Mouse (Mus musculus): Measurements from ENCODE around the gene Mrpl38.

Mrpl38 gene

DNA sequence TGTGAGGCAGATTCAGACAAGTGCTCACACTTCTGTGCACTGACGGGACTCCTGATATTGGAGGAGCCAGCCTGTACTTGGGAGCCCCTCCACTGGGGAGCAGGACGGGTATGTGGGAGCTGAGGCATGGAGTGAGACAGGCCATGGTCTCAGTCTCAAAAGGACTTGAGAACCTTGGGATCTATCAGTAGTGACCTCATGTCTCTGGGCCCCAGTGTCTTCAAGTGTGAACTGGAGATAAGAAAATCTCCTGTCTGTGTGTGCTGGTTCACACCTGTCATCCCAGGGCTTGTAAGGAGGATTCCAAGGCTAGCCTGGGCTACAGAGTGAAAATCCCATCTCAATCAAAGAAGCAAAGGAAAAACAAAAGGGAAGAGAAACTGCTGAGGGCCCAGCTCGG is 4.8 kb upstream of the Mrpl38 start:
- 95% methylated on average over 3 of the region's 3 CpGs for WGBS

DNA sequence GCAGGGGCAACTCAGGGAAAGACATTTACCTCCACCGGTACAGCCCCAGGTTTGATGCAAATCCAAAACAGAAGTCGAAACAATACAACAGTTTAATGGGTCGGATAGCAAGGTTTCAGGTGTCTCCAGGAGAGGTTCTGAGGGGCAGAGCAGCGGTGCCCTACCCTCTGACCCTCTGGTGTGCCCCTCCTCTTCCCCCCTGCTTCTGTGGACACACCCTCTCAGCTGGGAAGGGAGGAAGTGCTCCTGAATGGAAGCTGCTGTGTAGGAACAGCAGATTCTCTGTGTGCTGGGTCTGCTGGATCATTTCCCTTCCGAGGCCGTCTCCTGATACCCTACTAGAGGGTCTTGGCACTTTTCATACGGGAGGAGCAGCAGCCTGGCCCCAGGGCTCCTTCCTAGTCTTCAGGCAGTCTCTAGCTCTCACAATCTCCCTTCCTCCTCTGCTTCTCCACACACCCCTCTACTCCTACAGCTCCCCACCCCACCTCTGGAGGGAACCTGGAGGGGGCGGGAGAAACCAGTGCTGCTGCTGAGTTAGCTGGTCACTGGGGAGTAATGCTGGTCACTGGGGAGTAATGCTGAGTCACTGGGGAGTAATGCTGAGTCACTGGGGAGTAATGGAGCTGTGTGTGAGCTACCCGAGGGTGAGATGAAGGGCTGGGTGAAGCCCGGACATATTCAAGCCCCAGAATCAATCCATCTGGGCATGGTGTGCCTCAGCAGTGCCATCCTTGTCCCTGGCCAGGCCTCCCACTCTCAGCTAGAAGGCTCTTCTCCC is 3.7 kb upstream of the Mrpl38 start:
- 74% methylated on average over 10 of the region's 10 CpGs for WGBS

DNA sequence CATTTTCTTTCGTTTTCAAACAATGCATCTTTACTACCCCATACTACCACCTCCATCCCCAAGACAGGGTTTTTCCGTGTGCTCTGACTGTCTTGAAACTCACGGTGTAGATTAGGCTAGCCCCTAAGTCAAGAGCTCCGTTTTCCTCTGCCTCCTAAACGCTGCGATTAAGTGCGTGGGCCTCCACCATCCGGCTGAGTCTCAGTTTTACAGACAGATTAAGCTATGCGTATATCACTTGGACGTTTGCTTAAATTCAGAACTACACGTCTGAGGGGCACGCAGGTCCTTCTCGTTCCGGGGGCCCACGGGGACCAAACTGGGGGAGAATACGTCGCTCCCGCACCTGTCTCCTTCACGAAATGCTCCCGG is 586 bp downstream of the Mrpl38 start:
- 1% methylated on average over 20 of the region's 20 CpGs for WGBS

DNA sequence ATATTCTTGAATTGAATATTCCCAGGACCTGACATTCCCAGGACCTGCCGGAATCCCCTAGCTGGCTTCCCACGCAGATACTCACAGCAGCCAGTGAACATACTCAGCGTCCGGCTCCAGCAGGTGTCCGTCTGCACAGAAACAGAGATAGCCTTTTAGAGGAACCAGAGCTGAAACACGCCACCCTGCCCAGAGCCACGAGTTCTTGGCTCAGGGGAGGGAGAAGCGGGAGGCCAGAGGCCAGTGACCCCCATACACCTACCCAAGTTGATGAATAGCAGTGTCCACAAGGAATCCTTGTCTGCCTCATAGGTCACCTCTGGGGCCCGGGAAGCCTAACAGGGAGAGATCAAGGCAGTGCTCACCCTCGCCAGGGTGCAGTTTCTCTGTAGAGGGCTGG is 4.5 kb downstream of the Mrpl38 start:
- WGBS = 88% methylated on average over 10 of the region's 10 CpGs

DNA sequence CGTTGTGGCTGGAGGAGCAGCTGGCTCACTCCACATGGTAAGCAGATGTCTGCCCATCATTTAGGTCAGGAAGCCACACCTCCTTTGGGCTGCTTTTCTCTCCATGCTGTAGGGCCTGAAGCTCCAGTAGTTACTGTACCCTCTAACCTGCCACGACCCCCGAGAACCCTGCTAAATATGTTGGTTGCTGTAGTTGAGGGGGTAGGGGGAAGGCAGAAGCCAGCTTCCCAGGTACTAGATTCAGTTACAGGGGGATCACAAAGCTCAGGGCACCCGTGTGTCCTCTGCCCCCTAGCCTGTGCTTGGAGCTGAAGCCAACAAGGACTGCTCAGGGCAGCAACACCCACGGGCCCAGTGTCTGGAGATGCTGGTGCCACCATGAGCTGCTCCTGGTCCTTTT is 5.2 kb downstream of the Mrpl38 start:
- WGBS = 62% methylated on average over 5 of the region's 5 CpGs

DNA sequence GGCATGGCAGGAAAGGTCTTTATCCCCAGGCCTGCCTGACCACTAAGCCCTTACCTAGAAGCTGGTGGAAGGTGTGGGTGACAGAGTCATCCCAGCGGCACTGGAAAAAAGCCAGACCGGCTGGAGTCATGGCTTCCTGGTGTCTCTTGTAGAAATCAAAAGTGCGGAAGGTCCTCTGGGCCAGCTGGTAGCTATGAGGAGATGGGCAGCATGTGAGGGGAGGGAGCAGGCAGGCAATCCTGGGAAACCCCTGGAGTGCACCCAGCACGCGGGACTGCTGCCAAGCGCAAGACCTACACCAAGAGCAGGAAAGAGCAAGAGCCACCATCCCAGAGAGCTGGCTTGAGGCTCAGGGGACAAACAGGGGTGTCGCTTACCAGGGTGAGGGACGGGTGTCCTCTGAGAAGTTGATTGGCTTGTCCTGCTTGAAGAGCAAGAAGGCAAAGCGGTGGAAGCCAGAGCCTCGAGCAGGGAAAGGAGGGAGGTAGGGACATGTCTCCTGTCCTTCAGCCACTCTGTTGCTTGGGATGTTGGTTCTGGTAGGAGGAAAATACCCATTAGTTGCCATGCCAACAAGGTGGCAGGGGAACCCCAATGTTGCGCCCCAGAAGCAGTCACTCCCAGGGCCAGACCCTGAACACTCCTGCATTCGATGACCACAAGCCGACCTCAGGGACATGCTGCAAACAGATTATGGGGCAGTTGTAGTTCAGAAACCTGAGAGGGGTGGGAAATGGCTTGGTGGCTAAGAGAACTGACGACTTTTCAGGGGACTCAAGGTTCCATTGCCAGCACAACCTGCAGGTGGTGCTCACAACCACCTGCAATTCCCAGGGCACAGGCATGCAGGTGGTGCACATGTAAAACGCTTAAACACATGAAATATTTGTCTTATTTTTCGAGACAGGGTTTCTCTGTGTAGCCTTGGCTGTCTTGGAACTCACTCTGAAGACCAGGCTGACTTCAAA is 6.0 kb downstream of the Mrpl38 start:
- 80% methylated on average over 16 of the region's 16 CpGs for WGBS

DNA sequence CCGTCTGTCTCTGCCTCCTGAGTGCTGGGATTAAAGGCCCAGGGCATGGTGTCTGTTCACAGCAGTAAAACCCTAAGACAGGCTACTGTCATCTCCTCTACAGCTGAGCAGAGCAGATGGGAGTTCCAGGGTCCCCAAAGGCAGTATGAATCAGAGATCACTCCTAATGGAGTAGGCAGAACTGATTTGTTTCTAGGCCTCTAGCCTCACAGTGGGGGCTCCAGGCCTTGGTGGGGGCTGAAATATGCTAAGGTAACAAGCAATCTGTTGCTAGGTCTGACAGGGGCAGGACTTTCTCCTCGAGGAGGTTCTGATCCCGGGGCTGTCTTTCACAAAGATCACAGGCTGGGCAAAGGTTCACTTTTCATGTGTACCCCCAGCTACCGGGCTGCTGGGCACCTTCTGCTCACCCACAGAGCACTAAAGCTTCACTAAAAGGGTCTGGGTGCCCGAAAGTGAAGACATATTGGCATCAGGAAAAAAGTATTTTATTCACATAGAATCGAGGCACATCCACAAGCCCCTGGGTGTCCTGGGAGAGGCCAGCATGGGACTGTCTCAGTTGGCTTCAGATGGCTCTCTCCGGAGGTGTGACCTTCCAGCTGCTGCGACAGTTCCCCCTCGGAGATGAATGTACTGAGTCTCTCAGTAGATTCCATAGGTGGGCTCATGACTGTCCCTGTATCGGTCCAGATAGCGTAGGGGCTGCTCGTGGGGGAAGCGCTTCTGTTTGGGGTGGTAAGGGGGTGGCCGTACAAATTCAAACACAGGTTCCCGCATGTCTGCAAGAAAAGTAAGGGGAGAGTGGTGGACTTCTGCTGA is 7.1 kb downstream of the Mrpl38 start:
- WGBS = 77% methylated on average over 15 of the region's 15 CpGs

DNA sequence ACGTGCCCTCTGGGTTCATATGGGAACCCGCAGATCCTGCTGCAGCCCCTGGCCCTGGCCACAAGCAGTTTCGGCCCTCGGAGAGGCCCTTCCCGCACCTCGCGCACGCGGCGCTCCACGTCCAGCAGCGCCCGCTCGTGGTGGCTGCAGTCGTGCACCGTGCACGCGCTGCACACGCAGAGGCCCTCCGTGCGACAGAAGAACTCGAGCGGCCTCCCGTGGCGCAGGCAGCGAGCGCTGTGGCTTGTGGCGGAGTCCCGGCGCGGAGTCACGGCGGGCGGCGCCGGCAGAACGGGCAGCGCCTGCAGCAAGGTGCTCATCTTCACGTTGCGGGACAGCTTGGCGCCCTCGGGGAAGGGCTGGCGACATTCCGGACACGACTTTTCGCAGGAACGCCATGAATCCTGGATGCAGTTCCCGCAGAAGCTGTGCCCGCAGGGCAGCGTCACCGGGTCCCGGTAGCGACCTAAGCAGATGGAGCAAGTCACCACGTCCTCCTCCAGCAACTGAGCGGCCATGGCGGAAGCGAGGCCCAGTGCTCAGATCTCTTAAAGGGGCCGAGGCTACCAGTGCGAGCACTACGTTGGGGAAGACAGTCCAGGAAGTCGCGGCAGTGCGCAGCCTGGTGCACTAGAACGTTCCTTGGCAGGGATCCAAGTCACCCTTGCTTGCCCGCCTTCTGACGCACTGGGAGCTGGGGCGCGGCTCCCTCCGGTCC is 8.0 kb downstream of the Mrpl38 start, which contains the start of gene Trim65:
Gene Trim65, minus strand, starts transcription at position 641 of the 718 bp plus-strand sequence.
- 1% methylated on average over 69 of the region's 69 CpGs for WGBS

DNA sequence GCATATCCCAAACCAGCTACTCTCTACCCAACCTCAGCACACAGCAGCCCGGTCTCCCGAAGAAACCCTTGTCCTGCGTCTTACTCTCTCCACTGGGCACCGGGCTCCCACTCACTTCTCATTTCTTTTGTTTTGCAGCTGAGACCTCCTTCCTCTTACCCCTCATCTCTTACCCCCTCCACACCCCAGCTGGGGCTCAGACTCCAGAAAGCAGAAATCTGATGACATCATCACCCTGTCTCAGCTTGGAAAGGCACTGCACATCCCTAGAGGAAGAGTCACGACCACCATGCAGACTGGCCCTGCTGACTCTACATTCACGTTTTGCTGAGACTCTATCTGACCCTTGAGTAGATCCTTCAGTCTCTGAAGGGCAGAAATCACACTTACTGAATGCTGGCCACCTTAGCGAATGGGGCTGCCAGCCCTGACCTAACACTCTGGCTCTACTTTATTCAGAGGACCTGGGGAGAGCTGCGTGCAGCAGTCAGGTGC is 8.6 kb downstream of the Mrpl38 start:
- WGBS = 25% methylated on average over 8 of the region's 8 CpGs

DNA sequence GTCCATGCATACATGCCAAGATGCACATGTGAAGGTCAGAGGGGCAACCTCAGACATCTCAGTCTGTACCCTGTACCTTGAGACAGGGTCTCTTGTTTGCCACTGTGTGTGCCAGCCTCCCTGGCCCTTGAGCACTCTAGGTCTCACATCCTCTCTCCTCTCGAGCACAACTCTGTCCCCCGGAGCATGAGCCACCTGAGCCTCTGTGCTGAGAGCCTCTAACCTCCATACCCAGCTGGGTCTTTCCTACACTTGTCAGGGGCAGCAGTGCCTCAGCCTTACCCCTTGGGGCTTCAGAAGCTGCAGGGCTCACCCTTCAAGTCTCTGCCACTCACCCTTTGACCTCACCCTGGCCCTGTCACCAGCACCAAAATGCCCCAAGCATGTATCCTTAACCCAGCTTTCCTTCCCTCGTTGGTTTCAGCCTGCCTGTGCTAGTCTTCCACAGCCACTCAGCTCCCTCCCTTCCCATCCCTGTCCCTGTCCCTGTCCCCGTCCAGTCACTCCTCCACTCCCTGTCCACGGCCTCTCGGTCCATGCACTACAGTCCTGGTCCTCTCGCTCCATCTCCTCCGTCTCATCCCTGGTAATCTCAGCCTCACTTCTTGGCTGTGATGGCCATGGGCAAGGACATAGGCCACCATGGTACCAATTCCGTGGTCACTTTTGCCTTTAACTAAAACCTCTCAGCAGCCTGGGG is 9.4 kb downstream of the Mrpl38 start:
- 87% methylated on average over 9 of the region's 9 CpGs for WGBS

DNA sequence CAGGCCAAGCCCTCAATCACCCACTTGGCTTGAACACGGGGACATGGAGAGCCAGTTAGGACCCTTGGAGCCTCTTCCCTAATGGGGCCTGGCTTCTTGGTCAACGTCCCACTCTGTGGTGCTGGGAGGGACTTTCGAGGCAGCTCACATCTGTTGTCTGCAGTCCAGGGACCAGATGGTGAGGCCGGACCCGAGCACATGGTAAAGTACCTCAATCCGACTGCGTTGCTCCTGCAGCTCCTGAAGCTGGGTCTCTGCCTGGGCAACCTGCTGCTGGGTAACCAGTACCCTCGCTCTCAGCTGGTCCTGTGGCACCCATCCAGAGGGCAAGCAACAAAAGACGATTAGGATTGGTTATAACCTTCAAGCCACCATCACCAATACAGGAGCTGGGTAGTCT is 10.7 kb downstream of the Mrpl38 start:
- WGBS = 75% methylated on average over 9 of the region's 9 CpGs

DNA sequence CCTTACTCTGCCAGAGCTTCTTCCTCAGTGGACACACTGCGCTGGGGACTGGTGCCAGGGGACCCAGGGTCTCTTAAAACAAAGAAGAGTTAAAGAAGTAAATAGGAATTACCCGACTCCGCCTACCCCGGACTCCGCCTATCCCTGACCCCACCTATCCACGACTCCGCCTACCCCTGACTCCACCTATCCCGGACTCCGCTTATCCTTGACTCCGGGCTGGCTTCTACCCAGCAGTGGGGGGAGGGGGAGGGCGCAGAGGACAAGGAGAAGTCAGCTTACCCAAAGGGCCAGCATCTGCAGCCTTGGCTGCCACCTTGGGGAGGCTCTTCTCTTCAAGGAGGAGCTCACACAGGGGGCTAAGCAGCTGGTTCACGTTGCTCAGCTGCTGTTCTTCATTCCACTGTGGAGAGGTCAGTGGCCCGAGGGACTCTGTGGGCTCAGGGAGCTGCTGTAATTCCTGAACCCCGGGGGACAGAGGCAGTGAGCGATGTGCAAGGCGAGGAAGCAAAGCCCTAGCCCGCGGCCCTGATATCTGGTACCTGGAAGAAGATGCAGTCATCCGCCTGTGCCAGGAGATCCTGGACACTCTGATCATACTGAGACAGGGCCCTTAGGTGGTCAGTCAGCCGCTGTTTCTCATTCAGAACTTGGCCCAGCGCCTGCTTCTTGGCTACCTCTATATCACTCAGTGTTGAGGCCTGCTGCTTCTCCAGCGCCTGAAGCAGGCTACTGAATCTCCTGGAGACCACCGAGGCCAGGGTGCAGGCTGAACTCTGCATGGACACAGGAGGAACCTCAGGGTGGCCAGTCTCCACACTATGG is 11.3 kb downstream of the Mrpl38 start, which contains the start of gene Trim47:
Gene Trim47, minus strand, starts transcription at position 55 of the 825 bp plus-strand sequence.
- 52% methylated on average over 23 of the region's 23 CpGs for WGBS

DNA sequence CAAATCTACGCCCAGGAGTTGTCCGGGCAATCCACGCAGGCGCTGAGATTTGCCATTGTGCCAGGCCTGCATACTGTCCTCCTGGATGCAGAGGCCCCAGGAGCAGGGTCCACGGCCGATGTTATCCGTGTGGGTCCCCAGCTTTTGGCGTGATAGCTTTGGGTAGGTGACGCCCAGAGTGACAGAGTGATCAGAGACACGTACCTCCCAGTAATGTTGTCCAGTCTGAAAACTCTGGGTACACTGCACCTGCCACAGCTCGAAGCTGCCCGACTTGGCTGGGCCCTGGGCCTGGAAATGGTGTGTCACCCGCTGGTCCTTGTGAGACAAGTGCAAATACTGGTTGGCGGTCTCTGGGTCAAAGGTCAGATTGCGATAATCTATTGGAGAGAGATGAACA is 12.4 kb downstream of the Mrpl38 start:
- WGBS = 96% methylated on average over 15 of the region's 15 CpGs

DNA sequence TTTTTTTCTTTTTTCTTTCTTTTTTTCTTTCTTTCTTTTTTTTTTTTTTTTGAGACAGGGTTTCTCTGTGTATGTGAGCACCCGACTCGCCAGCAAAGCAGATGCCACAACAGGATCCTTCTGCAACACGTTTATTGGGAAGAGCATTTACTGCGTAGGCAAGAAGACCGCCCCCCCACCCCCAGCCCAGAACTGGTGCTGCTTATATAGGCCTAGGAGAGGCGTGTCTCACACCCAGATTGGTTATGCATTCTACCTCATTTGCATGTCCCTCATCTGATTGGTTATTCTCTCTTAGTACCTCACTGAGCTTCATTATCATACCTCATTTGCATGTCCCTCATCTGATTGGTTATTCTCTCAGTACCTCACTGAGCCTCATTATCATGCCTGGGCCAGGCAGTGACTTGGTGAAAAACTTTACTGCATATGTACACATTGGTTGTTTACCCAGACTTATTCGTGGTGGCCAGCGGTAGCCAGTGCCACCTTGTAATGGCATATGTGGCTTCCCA is 16.9 kb downstream of the Mrpl38 start:
- 79% methylated on average over 8 of the region's 8 CpGs for WGBS

DNA sequence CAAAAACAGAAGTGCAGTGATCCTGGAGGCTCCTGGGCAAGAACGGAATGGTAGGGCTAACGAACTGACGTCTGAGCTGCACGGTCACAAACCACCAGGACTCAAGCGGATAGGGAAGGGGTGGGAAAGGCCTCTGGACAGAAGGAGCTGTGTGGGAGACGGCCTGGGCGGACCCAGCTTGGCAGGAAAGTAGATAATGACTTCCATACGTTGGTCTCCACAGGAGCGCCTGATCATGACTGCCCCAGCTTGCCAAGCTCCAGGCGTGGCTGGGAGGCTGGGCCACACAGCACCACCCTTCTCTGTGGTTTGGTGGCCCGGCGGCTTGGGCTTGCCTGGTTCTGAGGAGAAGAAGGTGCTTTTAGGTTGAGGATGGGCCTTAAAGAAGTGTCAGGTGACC is 21.4 kb downstream of the Mrpl38 start:
- 86% methylated on average over 12 of the region's 12 CpGs for WGBS

DNA sequence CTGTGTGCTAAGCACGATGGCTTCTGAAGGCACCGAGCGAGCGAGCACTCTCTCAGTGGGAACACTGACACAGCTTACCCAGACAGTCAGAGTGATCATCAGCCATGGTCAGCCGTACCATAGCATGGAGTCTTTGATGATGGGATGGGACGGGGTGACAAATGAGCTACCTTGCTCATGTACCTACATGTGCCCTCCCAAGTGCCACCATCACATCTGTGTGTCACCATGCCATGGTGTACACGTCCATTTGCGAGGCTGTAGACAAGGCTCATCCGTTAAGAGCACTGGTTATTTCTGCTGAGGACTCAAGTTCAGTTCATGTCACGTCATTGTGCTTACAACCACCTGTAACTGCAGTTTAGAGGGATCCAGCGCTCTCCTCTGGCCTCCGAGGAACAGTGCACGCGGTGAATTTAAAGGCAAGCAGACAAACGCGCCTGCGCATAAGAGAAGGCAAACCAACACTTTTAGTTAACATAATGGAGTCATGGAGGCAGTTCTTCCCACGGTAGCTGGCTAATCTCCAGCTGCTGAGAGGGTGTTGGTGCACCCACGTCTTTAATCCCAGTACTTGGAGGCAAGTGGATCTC is 27.0 kb downstream of the Mrpl38 start:
- WGBS = 84% methylated on average over 19 of the region's 19 CpGs

DNA sequence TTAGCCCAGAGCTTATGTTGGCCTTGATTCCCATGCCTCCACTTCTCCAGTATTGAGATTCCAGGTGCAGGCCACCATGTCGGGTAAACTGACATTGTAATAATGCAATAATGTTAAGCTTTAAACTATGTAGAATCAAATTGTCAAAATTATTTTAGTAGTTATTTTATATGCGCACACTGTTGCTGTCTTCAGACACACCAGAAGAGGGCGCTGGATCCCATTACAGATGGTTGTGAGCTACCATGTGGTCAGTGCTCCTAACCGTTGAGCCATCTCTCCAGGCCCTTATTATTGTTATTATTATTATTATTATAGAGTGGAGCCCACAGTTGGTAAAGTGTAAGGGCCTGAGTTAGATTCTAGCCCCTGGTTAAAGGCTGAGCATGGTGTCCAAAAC is 27.6 kb downstream of the Mrpl38 start:
- WGBS = 84% methylated on average over 4 of the region's 4 CpGs

DNA sequence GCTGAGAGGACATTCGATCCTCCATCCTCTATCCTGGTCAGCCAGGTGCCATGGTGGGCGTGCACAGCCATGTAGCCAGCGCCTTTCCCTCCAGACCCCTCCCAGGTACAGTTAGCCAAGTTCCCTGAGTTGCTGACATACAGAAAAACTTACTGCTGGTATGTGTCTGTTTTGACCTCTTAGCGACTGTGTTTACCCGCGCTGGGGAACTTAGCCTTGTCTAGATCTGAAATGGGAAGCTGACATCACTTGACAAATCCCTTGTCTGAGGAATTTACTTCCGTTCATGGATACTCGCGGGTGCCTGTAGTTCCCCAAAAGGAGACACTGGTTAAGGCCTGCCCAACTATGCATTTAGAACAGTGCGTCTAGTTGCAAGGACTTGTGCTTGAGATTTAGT is 28.1 kb downstream of the Mrpl38 start:
- 41% methylated on average over 10 of the region's 10 CpGs for WGBS

DNA sequence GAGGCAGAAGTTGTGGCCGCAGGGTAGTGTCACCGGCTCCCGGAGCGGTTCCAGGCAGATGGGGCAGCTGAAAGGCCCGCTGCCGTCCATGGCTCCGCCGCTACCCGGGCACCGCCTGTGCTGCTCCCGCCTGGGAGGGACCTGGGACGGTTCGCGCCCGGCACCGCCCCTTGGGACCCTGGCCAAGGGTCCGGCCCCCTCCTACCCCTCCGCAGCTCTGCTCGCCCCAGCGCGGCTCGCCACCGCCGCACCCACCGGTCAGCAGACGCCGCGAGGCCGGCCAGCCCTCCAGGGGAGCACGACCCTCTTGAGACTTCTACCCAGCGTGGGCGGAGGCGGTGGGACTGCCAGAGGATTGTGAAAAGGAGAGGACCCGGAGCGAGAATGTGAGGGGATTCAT is 28.5 kb downstream of the Mrpl38 start:
- 2% methylated on average over 35 of the region's 35 CpGs for WGBS

Measured in cerebral cortex, adult 2 months (tissue).